Mouse (Mus musculus): Measurements from ENCODE around the gene Zmiz1. TPM values are rescaled to one million over a fixed set of nuclear protein-coding genes. Genes with fewer than 3 reads are reported as not detected.

Zmiz1 gene
- polyA plus RNA-seq, 1 experiment: 63.7 TPM

DNA sequence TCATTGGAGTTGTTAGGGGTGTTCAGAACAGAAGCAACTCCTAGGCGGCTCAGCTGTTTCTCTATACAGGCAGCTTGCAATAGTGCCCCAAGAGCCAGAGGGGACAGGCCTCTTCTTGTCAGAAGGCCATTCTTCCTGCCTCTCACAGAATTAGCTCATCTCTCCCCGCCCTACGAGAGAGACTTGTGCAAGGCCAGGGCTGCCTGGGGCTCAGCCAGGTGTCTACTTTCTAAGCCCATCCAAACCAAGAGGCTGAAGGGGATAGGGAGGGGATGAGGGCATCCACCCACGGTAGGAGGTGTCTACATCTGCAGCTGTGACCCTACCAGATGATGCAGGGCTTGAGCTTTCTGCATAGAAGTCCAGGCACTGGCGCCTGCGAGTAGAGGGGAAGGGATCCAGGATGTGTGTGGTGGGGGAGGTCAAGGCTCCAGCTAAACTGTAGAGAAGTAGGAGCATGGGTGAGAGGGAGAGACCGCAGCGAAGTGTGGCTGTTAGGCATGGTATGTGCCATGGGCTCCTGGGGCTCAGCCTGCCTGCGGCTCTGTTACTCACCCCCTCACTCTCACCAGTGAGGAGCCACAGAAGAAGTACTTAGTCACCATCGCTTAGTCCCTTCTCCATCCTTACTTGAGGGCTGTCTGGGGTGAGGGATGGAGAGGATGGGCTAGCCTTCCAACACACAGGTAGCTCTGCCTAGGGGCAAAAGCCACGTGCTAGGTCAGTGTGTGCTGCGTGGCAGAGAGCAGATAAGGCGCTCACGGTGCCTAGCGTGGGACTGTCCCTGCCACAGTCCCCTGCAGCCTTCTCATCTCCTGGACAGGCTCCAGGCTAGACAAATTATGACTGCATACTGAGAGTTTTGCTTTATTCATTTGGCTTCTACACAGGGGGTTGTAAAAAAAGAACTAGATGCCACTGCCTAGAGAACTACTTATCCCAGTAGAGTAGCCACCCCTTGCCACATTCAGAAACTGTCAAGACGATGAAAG is 130.3 kb downstream of the Zmiz1 start:
- H3K27ac ChIP-seq (ENCODE audit: insufficient read depth, low read length): peak overlapping the region; percentile 12; the same call in 1 of the 2 replicates
- TF ChIP-seq POLR2A (IDR thresholded peaks at IDR 0.05; ENCODE audit: borderline replicate concordance, insufficient read depth, low read length) (no peak), CTCF (IDR thresholded peaks at IDR 0.05; ENCODE audit: borderline replicate concordance, insufficient read depth, low read depth, low read length) (no peak)
- peaks cover 66% of the 10 kb centered on the region for H3K4me1 ChIP-seq (ENCODE audit: control insufficient read depth, insufficient read depth, low read length)
- peak; percentile 68 to 76 for DNase-seq
- 20% methylated on average over 16 of the region's 16 CpGs for WGBS
- no peak overlapping the region for H3K4me3 ChIP-seq (replicated peaks; ENCODE audit: insufficient read depth, low read depth, low read length)
- H3K27me3 ChIP-seq (ENCODE audit: control insufficient read depth, insufficient read depth, low read length): no peaks in the 10 kb centered on the region

DNA sequence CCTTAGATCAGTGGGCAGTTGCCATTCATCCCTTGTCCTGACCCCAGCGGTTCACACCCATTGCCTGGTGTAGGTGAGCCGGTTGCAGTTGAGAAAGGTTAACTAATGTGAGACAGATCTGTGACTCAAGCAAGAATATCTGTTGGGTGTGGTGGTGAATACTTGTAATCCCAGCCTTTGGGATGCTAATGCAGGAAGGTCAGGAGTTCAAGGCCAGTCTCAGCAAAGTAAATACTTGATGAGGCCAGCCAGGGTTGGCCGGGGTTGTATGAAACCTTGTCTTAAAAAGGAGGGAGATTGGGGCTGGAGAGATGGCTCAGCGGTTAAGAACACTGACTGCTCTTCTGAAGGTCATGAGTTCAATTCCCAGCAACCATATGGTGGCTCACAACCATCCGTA is 132.0 kb downstream of the Zmiz1 start:
- Histone ChIP-seq H3K27me3 (ENCODE audit: control insufficient read depth, insufficient read depth, low read length) (no peaks in the 10 kb centered on the region), H3K4me1 (ENCODE audit: control insufficient read depth, insufficient read depth, low read length) (peaks cover 49% of the 10 kb centered on the region), H3K27ac (ENCODE audit: insufficient read depth, low read length) (no peak overlapping the region), H3K4me3 (replicated peaks; ENCODE audit: insufficient read depth, low read depth, low read length) (no peak overlapping the region)
- DNase-seq: no peak
- 86% methylated on average over 5 of the region's 5 CpGs for WGBS
- TF ChIP-seq POLR2A (IDR thresholded peaks at IDR 0.05; ENCODE audit: borderline replicate concordance, insufficient read depth, low read length) (no peak), CTCF (IDR thresholded peaks at IDR 0.05; ENCODE audit: borderline replicate concordance, insufficient read depth, low read depth, low read length) (no peak)

DNA sequence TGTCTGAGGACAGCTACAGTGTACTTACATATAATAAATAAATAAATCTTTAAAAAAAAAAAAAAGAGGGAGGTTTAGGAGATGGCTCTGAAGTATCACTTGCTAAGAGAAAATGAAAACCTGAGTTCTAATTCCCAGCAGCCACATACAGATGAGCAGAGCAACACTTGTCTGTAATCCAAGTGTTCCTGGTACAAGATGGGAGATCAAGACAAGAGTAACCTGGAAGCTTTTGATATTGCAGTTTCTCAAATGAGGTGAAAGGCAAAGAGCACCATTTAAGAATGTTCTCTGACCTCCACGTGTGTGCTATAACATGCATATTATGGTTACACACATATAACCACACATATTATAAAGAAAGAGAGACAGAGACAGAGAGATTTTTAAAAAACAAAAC is 132.4 kb downstream of the Zmiz1 start:
- WGBS: 90% methylated on average over 1 of the region's 1 CpGs

DNA sequence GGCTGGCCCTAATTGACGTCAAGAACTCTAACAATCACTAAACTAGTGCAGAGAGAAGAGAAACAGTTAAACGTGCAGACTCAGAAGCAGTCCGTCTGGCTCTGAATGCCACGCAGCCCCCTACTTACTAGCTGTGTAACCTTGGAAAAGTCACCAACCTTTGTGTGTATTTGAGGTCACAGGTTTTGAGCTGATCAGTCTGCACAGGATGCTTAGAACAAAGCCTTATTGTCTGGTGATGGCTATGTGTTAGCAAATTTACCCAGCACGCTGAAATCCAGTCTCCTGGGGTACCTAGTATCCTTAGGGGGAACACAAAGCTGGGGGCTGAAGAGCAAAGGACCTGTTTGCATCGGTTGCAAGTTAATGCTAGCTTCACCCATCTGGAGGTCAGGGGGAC is 133.5 kb downstream of the Zmiz1 start:
- 61% methylated on average over 6 of the region's 6 CpGs for WGBS
- H3K27ac ChIP-seq (ENCODE audit: insufficient read depth, low read length): no peak overlapping the region
- TF ChIP-seq CTCF (IDR thresholded peaks at IDR 0.05; ENCODE audit: borderline replicate concordance, insufficient read depth, low read depth, low read length) (no peak), POLR2A (IDR thresholded peaks at IDR 0.05; ENCODE audit: borderline replicate concordance, insufficient read depth, low read length) (no peak)
- H3K27me3 ChIP-seq (ENCODE audit: control insufficient read depth, insufficient read depth, low read length): no peaks in the 10 kb centered on the region
- H3K4me3 ChIP-seq (replicated peaks; ENCODE audit: insufficient read depth, low read depth, low read length): no peak overlapping the region
- DNase-seq: no peak
- peaks cover 36% of the 10 kb centered on the region for H3K4me1 ChIP-seq (ENCODE audit: control insufficient read depth, insufficient read depth, low read length)

More for the DNA sequence above, 132.4 kb downstream of the Zmiz1 start:
- Histone ChIP-seq H3K4me1 (ENCODE audit: control insufficient read depth, insufficient read depth, low read length) (peaks cover 46% of the 10 kb centered on the region), H3K27me3 (ENCODE audit: control insufficient read depth, insufficient read depth, low read length) (no peaks in the 10 kb centered on the region), H3K4me3 (replicated peaks; ENCODE audit: insufficient read depth, low read depth, low read length) (no peak overlapping the region), H3K27ac (ENCODE audit: insufficient read depth, low read length) (no peak overlapping the region)
- TF ChIP-seq POLR2A (IDR thresholded peaks at IDR 0.05; ENCODE audit: borderline replicate concordance, insufficient read depth, low read length): no peak
- TF ChIP-seq CTCF (IDR thresholded peaks at IDR 0.05; ENCODE audit: borderline replicate concordance, insufficient read depth, low read depth, low read length): no peak
- DNase-seq: no peak

GRCm38 (mm10) chr14:25593876-25594275 is 134.9 kb downstream of the Zmiz1 start:
- Histone ChIP-seq H3K4me3 (replicated peaks; ENCODE audit: insufficient read depth, low read depth, low read length) (no peak overlapping the region), H3K27me3 (ENCODE audit: control insufficient read depth, insufficient read depth, low read length) (no peaks in the 10 kb centered on the region), H3K4me1 (ENCODE audit: control insufficient read depth, insufficient read depth, low read length) (peaks cover 38% of the 10 kb centered on the region), H3K27ac (ENCODE audit: insufficient read depth, low read length) (no peak overlapping the region)
- DNase-seq: no peak
- WGBS: 38% methylated on average over 8 of the region's 8 CpGs
- TF ChIP-seq POLR2A (IDR thresholded peaks at IDR 0.05; ENCODE audit: borderline replicate concordance, insufficient read depth, low read length): no peak
- no peak for TF ChIP-seq CTCF (IDR thresholded peaks at IDR 0.05; ENCODE audit: borderline replicate concordance, insufficient read depth, low read depth, low read length)

- TF ChIP-seq POLR2A (IDR thresholded peaks at IDR 0.05; ENCODE audit: borderline replicate concordance, insufficient read depth, low read length): no peak
- TF ChIP-seq CTCF (IDR thresholded peaks at IDR 0.05; ENCODE audit: borderline replicate concordance, insufficient read depth, low read depth, low read length): no peak
- H3K4me3 ChIP-seq (replicated peaks; ENCODE audit: insufficient read depth, low read depth, low read length): no peak overlapping the region
- no peaks in the 10 kb centered on the region for H3K27me3 ChIP-seq (ENCODE audit: control insufficient read depth, insufficient read depth, low read length)
- DNase-seq: no peak
- WGBS: 89% methylated on average over 4 of the region's 4 CpGs
- peaks cover 39% of the 10 kb centered on the region for H3K4me1 ChIP-seq (ENCODE audit: control insufficient read depth, insufficient read depth, low read length)
- no peak overlapping the region for H3K27ac ChIP-seq (ENCODE audit: insufficient read depth, low read length)
These were observed 135.6 kb downstream of the Zmiz1 start for GRCm38 (mm10) chr14:25594611-25595010.

DNA sequence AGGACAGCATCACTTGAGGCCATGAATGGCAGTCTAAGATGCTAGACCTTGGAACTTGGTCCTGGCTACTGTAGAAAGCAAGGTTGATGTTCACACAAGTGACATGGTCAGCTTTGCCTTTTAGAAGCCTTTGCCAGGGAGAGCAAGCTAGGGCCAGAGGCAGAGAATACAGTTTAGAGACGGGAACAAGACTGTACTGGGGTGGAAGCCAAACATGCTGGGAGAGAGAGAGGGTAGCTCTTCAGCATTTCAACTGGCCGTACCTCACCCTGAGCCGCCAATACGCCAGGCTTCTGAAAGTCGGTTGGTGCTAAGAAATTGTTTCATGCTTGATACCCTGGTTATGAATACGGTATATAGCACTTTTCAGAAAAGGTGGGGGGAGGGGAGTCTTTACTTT is 140.0 kb downstream of the Zmiz1 start:
- no peak for DNase-seq
- TF ChIP-seq CTCF (IDR thresholded peaks at IDR 0.05; ENCODE audit: borderline replicate concordance, insufficient read depth, low read depth, low read length) (no peak), POLR2A (IDR thresholded peaks at IDR 0.05; ENCODE audit: borderline replicate concordance, insufficient read depth, low read length) (no peak)
- Histone ChIP-seq H3K27me3 (ENCODE audit: control insufficient read depth, insufficient read depth, low read length) (no peaks in the 10 kb centered on the region), H3K4me3 (replicated peaks; ENCODE audit: insufficient read depth, low read depth, low read length) (no peak overlapping the region), H3K27ac (ENCODE audit: insufficient read depth, low read length) (peak overlapping the region; percentile 33; the same call in 1 of the 2 replicates), H3K4me1 (ENCODE audit: control insufficient read depth, insufficient read depth, low read length) (peaks cover 56% of the 10 kb centered on the region)
- 29% methylated on average over 6 of the region's 6 CpGs for WGBS

DNA sequence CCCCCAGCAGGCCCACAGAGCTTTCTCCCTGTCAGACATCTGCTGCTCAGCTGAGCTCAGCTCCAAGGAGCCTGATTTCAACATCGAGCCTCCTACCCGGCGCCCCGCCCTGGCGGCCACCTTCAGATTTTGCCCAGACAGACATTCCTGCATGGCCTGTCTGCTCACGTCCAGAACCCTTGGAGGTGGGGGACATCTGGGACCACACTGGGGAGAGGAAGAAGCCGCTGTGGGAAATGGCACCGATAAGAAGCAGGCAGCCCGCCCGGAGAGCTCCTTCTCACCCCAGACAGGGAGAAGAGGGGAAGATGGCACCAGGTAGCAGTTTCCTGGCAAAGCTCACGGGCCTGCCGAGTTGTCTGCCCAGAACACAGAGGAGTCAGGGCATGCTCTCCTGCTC is 140.9 kb downstream of the Zmiz1 start:
- no peak overlapping the region for H3K4me3 ChIP-seq (replicated peaks; ENCODE audit: insufficient read depth, low read depth, low read length)
- H3K27me3 ChIP-seq (ENCODE audit: control insufficient read depth, insufficient read depth, low read length): no peaks in the 10 kb centered on the region
- H3K27ac ChIP-seq (ENCODE audit: insufficient read depth, low read length): peak overlapping the region; percentile 78
- H3K4me1 ChIP-seq (ENCODE audit: control insufficient read depth, insufficient read depth, low read length): peaks cover 57% of the 10 kb centered on the region
- peak; percentile 65 to 67 for DNase-seq
- TF ChIP-seq POLR2A (IDR thresholded peaks at IDR 0.05; ENCODE audit: borderline replicate concordance, insufficient read depth, low read length) (no peak), CTCF (IDR thresholded peaks at IDR 0.05; ENCODE audit: borderline replicate concordance, insufficient read depth, low read depth, low read length) (no peak)
- 21% methylated on average over 12 of the region's 12 CpGs for WGBS

Measured in cerebellum, adult 2 months (tissue).